Mouse (Mus musculus) C2C12 (cell line): ENCODE measurements around the gene Gpr4.

ENCODE experiments used
- CTCF ChIP-seq: IDR thresholded peaks from one replicate; pipeline ENCODE4 v1.5.1; 2011; ENCODE audit not compliant: control insufficient read depth, insufficient read depth, insufficient read length
- FOSL1 ChIP-seq: IDR thresholded peaks from one replicate; pipeline ENCODE4 v1.8.0; 2011; ENCODE audit warnings: mild to moderate bottlenecking, low read length; ENCODE audit not compliant: poor library complexity, insufficient read depth, severe bottlenecking
- MYOD1 ChIP-seq: IDR thresholded peaks from one replicate; pipeline ENCODE4 v1.6.1; 2011; ENCODE audit warnings: low read depth; ENCODE audit not compliant: control insufficient read depth, insufficient read length

- no peak for TF ChIP-seq FOSL1
- TF ChIP-seq CTCF = no peak
- no peak for TF ChIP-seq MYOD1
Measured at GRCm38 (mm10) chr7:19169506-19169905, 42.8 kb upstream of the Gpr4 start.
